Mouse (Mus musculus): Measurements from ENCODE around the gene Scoc. TPM values are rescaled to one million over a fixed set of nuclear protein-coding genes. Genes with fewer than 3 reads are reported as not detected.
A peak's percentile ranks its signal among the peaks of the same experiment; 100 is the strongest.

Scoc gene
- total RNA-seq, 2 experiments from 2014 or later = 80.2 to 90.2 TPM

DNA sequence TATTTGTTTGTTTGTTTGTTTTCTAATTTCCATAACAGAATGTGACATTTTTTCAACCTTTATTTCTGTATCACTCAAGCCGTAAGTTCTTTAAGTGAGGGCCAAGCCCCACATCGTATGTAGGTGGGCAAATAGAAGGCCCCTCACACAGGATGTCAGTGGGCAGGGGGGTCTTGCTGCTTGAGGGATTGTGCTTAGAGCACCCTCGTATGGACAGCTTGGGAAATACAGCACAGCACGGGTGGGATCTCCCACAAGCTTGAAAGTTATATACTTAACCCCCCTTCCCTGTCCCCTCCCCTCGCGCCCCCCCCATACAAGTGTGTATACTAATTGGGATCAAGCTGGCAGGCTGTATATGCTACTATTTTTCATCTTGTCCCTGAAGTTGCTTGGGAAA lies 51.4 kb downstream of the Scoc start:
- no peak for DNase-seq (ENCODE audit: low spot score in 2 of 2)

DNA sequence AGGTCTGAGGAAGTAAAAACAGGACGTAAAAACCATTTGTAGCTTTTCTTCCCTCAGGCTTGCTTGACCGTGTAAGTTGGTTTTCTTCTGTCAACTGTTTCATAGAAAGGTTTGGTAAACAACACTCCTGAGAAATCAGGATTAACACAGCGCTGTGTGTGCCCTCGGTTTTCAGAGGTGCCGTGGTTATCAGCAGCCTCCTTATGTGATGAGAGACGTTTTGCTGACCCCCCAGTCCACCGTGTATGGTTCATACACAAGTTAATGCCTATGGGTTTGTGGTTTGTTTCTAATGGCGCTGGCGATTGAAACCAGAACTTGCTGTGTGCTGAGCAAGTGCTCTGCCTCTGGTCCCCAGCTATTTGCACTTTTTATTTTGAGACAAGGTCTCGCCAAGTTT lies 52.6 kb downstream of the Scoc start:
- no peak for DNase-seq (ENCODE audit: low spot score in 2 of 2)

DNA sequence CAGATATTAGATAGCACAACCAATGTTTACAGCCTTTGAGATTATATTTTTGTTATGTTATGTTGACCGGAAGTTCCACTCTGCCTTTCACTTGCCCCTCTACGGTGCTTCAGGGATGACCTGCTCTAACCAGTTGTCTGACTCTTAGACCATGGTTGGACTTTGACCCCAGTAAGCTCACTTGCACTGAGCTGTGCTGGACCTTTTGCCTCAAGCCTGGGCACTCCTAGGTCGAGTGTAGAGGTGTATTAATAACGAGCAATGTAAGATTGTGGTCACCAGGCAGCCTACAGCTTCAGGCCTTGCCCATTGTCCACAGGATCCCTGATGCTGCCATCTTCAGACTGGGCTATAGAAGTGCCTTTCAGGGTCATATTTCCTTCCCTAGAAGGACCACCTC lies 60.5 kb downstream of the Scoc start:
- DNase-seq (ENCODE audit: low spot score in 2 of 2) = no peak

DNA sequence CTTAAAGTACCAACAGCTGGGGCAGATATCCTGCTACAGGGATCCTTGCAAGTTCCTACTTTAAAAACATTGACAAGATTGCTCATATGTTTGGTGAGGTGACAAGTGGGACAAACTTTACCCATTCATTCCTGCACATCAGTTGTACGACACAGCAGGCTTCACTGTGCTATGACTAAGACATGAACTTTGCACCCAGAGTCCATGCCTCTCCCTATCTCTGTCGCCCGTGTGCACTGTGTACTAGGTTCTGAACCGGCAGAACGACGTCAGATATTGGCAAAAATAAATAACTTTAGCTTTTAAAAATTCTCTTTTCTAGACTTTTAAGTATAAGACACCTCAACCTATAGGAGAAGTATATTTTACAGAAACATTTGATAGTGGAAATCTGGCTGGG lies 61.5 kb downstream of the Scoc start:
- no peak for DNase-seq (ENCODE audit: low spot score in 2 of 2)

DNA sequence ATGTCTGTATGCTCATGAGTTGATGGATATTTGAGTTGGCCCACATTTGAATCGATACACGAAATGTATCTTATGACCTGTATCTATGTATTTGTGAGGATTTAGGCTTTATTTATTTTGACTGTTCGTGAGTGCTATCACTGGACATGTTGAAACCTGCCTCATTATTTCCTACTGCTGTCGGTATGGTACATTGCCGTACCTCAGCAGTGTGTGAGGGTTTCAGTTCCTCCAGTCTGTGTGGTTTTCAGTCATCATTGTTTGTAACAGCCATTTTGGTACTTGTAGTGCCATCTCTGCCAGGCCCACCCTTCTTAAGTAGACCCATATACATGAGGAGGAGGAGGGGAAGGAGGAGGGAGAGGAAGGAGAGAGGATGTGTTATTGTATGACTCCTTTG lies 63.9 kb downstream of the Scoc start:
- no peak for DNase-seq (ENCODE audit: low spot score in 2 of 2)

DNA sequence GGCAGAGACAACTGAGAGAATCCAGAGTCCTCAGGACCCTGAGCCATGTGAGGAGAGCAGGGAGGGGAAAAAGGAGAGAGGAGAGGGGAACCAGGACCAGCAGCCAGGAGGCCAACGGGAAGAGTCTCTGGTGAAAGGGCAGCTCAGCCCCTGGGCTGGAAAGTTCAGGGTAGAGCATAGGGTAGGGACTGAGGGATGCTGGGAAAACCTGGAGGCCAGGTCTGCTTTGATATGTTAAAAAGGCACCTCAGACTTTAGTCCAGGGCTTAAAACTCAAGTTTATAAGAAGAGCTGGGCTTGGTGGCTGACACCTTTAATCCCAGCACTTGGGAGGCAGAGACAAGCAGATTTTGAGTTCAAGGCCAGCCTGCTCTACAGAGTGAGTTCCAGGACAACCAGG lies 65.7 kb downstream of the Scoc start:
- no peak for DNase-seq (ENCODE audit: low spot score in 2 of 2)

DNA sequence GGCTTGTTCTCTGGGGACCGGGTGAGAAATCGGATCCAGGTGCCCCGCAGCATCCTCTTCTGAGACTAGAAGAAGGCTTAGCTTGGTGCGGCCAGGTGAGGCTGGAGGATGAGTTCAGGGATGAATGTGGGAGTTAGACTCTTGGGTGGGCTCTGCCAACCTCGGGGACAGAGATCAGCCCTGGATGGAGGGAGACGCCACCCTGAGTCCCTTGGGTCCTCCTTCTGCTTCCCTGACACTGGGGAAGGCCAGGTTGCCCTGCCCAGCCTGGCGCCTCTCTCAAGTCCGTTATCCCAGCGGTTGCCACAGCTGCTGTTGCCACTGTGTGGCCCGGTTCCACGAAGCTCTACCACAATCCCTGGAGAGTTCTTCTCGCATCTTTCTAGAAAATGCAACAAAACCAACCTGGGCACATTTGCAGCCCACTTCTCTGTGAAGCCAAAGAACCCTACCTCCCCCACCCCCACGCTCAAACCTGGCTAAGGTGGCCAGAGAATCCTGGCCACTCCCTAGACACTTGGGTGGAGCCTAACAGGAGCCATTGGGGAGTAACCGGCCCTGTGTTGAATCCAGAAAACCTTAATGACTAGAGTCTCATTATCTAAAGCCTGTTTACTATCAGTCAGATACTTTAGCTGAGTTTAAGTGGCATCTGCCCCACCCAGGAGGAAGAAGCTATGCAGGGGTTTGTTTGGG lies 68.0 kb downstream of the Scoc start:
- DNase-seq (ENCODE audit: low spot score in 2 of 2) = no peak

DNA sequence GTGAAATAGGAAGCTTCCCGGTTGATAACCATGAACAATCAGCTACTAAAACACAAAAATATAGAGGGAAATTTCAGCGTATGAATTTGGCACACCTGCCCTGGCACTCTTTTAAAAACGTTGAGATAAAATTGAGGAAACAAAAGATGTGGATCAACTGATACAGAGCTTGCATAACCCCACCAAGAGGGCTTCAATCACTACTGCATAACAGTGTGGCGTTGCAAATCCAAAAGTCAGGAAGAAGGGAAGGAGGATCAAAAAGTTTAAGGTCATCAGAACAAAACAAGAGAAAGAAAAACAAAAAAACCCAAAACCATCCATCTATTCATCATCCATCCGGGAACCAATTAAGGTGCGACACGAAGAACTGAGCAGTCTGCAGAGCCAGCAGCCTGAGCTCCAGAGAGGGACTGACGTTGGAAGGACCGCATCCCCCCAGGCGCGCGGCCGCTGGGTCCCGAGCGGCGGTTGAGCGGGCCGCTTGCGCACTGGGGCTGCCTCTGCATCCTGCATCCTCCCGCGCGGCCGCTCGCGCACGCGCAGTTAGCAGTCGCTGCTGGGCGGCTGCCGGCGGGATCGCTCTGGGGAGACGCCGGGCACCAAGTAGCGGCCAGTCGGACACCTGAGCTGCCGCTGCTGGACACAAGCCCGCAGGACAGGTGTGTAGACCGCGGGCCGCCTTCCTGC lies 68.7 kb downstream of the Scoc start, which contains the start of gene Clgn:
Gene Clgn (plus strand): TSS at position 552 of the 690 bp plus-strand sequence.
- DNase-seq (ENCODE audit: low spot score in 2 of 2) = peak; percentile 26 to 32

DNA sequence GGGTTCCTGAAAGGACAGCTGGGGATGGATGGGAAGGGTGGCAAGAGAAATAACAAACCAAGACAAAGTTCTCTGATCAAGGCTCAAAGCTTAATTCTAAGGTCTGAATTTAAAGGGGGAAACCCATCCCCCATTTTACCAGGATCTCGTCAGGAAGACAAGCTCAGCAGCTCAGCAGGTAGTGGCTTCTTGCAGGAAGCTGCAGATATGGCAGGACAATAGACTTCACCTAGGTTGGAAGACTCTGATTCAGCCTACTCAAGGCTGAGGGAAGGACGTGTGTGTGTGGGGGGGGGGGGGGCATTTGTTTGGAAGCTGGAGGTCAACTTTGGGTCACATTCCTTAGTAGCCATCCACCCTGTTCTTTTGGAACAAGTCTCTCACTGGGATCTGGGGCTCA lies 75.3 kb downstream of the Scoc start:
- no peak for DNase-seq (ENCODE audit: low spot score in 2 of 2)

DNA sequence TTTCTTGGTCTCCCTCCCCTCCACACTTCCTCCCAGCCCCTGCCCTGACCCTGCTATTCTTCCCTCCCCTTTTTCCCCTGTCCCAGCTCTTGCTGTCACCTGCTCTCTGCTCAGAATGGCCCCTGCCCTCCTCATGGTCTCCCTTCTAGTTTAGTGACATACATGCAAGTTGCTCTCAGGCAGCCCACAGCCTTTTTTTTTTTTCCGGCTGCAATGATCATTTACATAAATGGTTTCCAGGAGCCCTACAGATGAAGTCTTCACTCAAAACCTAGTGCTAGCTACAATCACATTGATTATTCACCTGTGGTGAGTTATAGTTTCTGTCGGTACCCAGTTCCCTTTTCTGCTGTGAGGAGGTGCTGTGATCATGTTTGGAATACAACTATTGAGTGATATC lies 77.2 kb downstream of the Scoc start:
- no peak for DNase-seq (ENCODE audit: low spot score in 2 of 2)

DNA sequence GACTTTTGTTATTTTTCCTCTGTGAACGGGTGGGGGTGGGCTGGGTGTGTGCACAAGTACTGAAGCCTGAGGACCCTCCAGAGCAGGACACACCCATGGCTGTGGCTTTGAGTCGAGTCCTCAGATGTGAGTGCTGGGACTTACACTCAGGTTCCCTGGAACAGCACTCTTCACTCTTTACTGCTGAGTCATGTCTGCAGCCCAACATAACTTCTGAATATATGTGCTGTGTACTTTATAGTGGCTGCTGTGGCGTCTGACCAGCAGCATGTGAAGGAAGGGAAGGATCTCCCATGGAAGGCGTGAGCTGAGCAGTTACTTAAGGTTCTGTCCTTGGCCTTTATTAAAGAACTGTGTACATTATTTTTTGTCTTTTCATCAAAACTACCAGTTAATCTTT lies 78.0 kb downstream of the Scoc start:
- DNase-seq (ENCODE audit: low spot score in 2 of 2) = no peak

Other genes with a start within 250 kb of the Scoc start
- gene Ucp1, start 168.0 kb downstream of the Scoc start, total RNA-seq (2021) = 1,000 to 10,000 TPM in 1 of 2 experiments, 100 to 1,000 TPM in 1; 986 to 1,893 TPM
- gene Elmod2, start 125.9 kb downstream of the Scoc start, total RNA-seq (2021) = 10 to 100 TPM; 21.2 to 25.9 TPM
- gene Mgat4d, start 109.9 kb downstream of the Scoc start, total RNA-seq (2021) = not detected
- gene Clgn, start 68.5 kb downstream of the Scoc start, total RNA-seq (2021) = not detected
- not detected for gene Olfr370, start 77.4 kb upstream of the Scoc start, total RNA-seq (2021)
- gene Ndufb7, start 108.3 kb upstream of the Scoc start, total RNA-seq (2021) = 100 to 1,000 TPM; 220 to 282 TPM
- gene Tecr, start 149.6 kb upstream of the Scoc start, total RNA-seq (2021) = 100 to 1,000 TPM; 498 to 523 TPM
- 10 to 100 TPM; 75.9 to 83.0 TPM for gene Dnajb1, start 149.8 kb upstream of the Scoc start, total RNA-seq (2021)
- gene Gipc1, start 194.3 kb upstream of the Scoc start, total RNA-seq (2021) = 10 to 100 TPM; 26.2 to 29.8 TPM
- under 1 TPM; 0.45 to 0.99 TPM for gene Ptger1, start 208.3 kb upstream of the Scoc start, total RNA-seq (2021)
- 100 to 1,000 TPM; 124 to 126 TPM for gene Pkn1, start 240.8 kb upstream of the Scoc start, total RNA-seq (2021)

All from adrenal gland, adult 18-20 months (tissue).